Mouse (Mus musculus) megakaryocyte-erythroid progenitor cell, adult 5-6 weeks (primary cell): ENCODE measurements around the gene Smarca4. TPM values are rescaled to one million over a fixed set of nuclear protein-coding genes. Genes with fewer than 3 reads are reported as not detected.

Source experiments
- ATAC-seq: replicated peaks from 2 replicates; pipeline ENCODE4 v1.8.0; 2016; ENCODE audit warnings: mild to moderate bottlenecking, inconsistent platforms; ENCODE audit not compliant: severe bottlenecking, poor library complexity, low FRiP score, low TSS enrichment
- total RNA-seq, 2 experiments: library from RNA; stranded (forward) in 1 of 2; stranded (reverse) in 1 of 2; fragments of 200-1000, 215-1000 nt in 1 of 2; fragments of >200 nt in 1 of 2; fragmentation: Nextera tagmentation in 1 of 2; gene quantifications; 2 replicates each; pipeline ENCODE4 v1.2.3; 2014 to 2017

Smarca4 gene
- total RNA-seq, 2 experiments from 2014 or later = 82.3 to 106 TPM

- ATAC-seq = no peak
Observed at GRCm38 (mm10) chr9:21703494-21703893, 87.5 kb downstream of the Smarca4 start.

- ATAC-seq = no peak
Observed at GRCm38 (mm10) chr9:21706085-21706484, 90.1 kb downstream of the Smarca4 start.

GRCm38 (mm10) chr9:21706586-21707265, 90.8 kb downstream of the Smarca4 start:
- ATAC-seq = no peak

- ATAC-seq = no peak
Observed at GRCm38 (mm10) chr9:21709340-21709739, 93.4 kb downstream of the Smarca4 start.

- peak; percentile 97 for ATAC-seq
Observed at GRCm38 (mm10) chr9:21715298-21715697, 99.3 kb downstream of the Smarca4 start.

GRCm38 (mm10) chr9:21717015-21717414, 101.0 kb downstream of the Smarca4 start:
- no peak for ATAC-seq

GRCm38 (mm10) chr9:21721036-21721435, 105.1 kb downstream of the Smarca4 start:
- no peak for ATAC-seq

- peak; percentile 87 for ATAC-seq
Observed at GRCm38 (mm10) chr9:21723377-21724146, 107.6 kb downstream of the Smarca4 start, which contains the start of gene Ldlr. TSS of gene Ldlr (plus strand) at chr9:21723483.

GRCm38 (mm10) chr9:21724147-21724536, 108.2 kb downstream of the Smarca4 start:
- ATAC-seq = peak; percentile 88

- ATAC-seq = peak; percentile 32
Observed at GRCm38 (mm10) chr9:21725224-21726121, 109.5 kb downstream of the Smarca4 start.

GRCm38 (mm10) chr9:21726218-21726975, 110.4 kb downstream of the Smarca4 start:
- ATAC-seq = no peak

GRCm38 (mm10) chr9:21728261-21728832, 112.4 kb downstream of the Smarca4 start:
- ATAC-seq = no peak

- no peak for ATAC-seq
Observed at GRCm38 (mm10) chr9:21729264-21729663, 113.3 kb downstream of the Smarca4 start.

GRCm38 (mm10) chr9:21732288-21732687, 116.3 kb downstream of the Smarca4 start:
- no peak for ATAC-seq

- no peak for ATAC-seq
Observed at GRCm38 (mm10) chr9:21733446-21733845, 117.5 kb downstream of the Smarca4 start.

- no peak for ATAC-seq
Observed at GRCm38 (mm10) chr9:21733989-21734388, 118.0 kb downstream of the Smarca4 start.

- no peak for ATAC-seq
Observed at GRCm38 (mm10) chr9:21735126-21735525, 119.2 kb downstream of the Smarca4 start.

GRCm38 (mm10) chr9:21736580-21736979, 120.6 kb downstream of the Smarca4 start:
- no peak for ATAC-seq

GRCm38 (mm10) chr9:21737188-21737587, 121.2 kb downstream of the Smarca4 start:
- ATAC-seq = no peak
